Mouse (Mus musculus) thymus, postnatal 14 days (tissue): ENCODE data around the gene Gm4869.

Experiments
- DNase-seq: peaks from one replicate; pipeline ENCODE4 v3.0.0; 2021

Gm4869 gene

DNA sequence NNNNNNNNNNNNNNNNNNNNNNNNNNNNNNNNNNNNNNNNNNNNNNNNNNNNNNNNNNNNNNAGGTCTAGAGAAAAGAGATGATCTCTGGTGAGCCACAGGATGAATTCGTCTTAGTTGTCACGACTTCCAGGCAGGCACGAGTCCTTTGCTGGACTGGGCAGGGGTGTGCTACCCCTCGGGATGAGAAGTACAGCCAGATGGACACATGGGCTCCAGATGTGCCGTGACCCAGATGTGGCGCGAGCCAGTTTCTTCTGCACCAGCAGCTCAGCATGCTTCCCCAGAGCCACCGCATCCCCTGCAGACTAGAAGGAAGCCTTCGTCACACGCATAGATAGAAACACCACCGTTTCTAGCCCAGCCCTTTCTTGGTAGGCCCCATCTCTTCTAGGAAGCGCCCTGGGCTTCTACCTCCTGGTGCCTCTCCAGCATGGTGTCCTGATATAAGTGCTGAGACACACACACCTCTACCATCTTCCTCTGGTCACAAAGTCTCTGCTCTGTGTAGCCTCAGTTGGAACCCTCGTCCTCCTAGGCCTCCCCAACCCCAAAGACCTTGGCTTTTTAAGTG lies 92.8 kb downstream of the Gm4869 start:
- DNase-seq = no peak

DNA sequence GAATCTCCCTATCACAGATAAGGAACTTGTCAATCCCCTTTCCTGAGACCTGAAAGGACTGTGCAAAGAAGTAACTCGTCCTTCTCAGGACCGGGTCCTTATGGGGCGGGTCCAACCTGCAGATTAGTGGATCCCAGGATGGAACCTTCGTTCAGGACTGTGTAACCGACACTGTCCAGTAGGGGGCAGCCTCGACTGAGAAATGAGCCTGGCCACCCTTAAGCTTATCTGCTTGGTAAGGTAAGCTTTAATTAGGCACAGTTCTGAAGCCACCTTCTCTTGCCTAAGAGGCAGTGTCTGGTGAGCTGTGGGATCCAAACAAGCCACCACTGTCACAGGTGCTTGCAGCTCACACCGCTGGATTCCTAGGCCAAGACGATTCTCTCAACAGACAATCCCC lies 94.7 kb downstream of the Gm4869 start:
- peak; percentile 83 for DNase-seq

DNA sequence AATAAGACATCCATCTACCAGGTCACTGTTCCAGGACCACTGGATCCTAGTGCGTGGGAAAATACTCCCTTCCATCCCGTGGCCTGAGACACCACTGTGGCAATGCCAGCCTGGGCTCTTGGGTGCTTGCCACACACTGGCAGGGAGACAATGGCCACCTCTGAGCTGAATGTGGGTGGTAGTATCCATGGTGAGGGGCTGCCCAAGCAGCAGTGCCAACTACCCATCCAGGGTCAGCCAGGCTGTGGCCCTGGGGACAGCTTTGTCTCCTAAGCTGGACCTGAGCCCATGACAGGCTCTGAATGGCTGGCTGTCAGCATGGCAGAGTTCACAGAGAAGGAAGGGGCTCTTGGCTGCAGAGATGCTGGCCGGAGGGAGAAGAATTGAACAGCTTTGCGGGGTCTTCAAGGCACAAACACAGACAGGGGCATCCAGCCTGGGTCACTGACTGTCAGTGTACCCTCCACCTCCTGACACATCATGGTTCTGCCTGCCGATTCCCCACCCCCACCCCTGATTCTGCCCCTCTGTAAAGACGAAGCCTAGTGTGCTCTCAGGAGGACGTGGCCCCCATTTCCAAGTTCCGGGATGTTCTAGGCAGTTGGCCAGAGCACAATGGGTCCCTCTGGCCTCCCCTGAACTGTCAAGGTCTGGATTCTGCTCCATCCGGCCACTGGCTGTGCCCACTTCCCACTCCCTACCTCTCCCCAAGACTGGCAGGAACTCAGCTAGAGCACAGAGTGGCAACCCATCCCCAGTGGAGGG lies 97.5 kb downstream of the Gm4869 start:
- DNase-seq = no peak
